Mouse (Mus musculus) kidney, embryonic 14.5 days (tissue): ENCODE data around the gene Hilpda. TPM values are rescaled to one million over a fixed set of nuclear protein-coding genes. Genes with fewer than 3 reads are reported as not detected.

Experiments
- ATAC-seq: fragments of 200-750 bp; cut with Nextera tagmentation; 2 replicates; pipeline ENCODE4 v1.8.0; 2017; ENCODE audit warnings: moderate number of reproducible peaks, mild to moderate bottlenecking, moderate TSS enrichment, moderate library complexity; ENCODE audit not compliant: low FRiP score, low TSS enrichment
- H3K27ac ChIP-seq: fragments of 300-500 bp; sonication (generic); 2 replicates; pipeline ENCODE4 v1.5.1; 2014; ENCODE audit warnings: low read depth, mild to moderate bottlenecking, low read length, moderate library complexity, mixed read lengths
- H3K27me3 ChIP-seq: fragments of 300-500 bp; sonication (generic); 2 replicates; pipeline ENCODE4 v1.6.1; 2014; ENCODE audit warnings: mild to moderate bottlenecking, low read length; ENCODE audit not compliant: control insufficient read depth, insufficient read depth
- H3K36me3 ChIP-seq: fragments of 300-500 bp; sonication (generic); 2 replicates; pipeline ENCODE4 v1.6.1; 2014; ENCODE audit warnings: low read length, mixed read lengths; ENCODE audit not compliant: control insufficient read depth, insufficient read depth
- H3K4me1 ChIP-seq: fragments of 300-500 bp; sonication (generic); 2 replicates; pipeline ENCODE4 v1.6.1; 2014; ENCODE audit warnings: low read length, mixed read lengths; ENCODE audit not compliant: control insufficient read depth, insufficient read depth
- H3K4me2 ChIP-seq: fragments of 300-500 bp; sonication (generic); replicated peaks from 2 replicates; pipeline ENCODE4 v1.6.1; 2014; ENCODE audit warnings: low read depth, mild to moderate bottlenecking, low read length
- H3K4me3 ChIP-seq: fragments of 300-500 bp; sonication (generic); 2 replicates; pipeline ENCODE4 v1.5.1; 2014; ENCODE audit warnings: mild to moderate bottlenecking, low read length
- H3K9ac ChIP-seq: fragments of 300-500 bp; sonication (generic); 2 replicates; pipeline ENCODE4 v1.6.1; 2014; ENCODE audit warnings: low read depth, mild to moderate bottlenecking, low read length, moderate library complexity
- H3K9me3 ChIP-seq: fragments of 300-500 bp; sonication (generic); 2 replicates; pipeline ENCODE4 v1.6.1; 2016; ENCODE audit warnings: low read length; ENCODE audit not compliant: control insufficient read depth
- WGBS: fragments of 180-500 bp; shearing (Covaris S2); extraction: QIAGEN DNeasy Blood & Tissue Kit; methylation state at CpG from one replicate; pipeline ENCODE4 v1.1.7; 2014; 5-methylcytosine and 5-hydroxymethylcytosine counted together
- polyA plus RNA-seq: library from polyadenylated mRNA; unstranded; fragments of >200 nt; fragmentation: Nextera tagmentation; extraction: Ambion mirVana; gene quantifications from 2 replicates; pipeline ENCODE4 v1.2.1, GENCODE M21; 2014

Gene Hilpda
- polyA plus RNA-seq, 1 experiment from 2014 or later = 32.1 TPM

DNA sequence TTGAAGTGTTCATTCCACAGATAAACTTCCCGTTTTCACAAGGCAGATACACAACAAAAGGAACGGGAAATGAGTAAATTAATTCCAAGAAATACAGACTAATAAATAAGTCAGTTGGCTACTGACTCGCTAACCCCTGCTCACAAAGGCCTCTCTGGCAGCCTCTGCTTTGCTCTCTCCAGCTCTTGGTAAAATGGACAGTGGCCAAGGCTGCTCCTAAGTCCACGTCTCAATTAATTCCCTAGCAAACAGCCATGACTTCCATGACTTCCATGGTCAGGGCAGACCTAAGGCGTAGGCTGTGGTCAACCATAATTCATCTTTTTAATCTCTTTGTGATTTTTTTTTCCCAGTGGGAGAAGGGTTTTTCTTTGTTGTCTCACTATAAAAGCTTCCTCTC is 15.7 kb downstream of the Hilpda start:
- 54% methylated on average over 5 of the region's 5 CpGs for WGBS
- Histone ChIP-seq H3K9ac (no peak overlapping the region), H3K9me3 (no peaks in the 10 kb centered on the region), H3K36me3 (no peaks in the 10 kb centered on the region), H3K27me3 (no peaks in the 10 kb centered on the region), H3K4me3 (no peak overlapping the region), H3K4me2 (no peak overlapping the region), H3K27ac (no peak overlapping the region), H3K4me1 (no peaks in the 10 kb centered on the region)
- ATAC-seq = no peak

DNA sequence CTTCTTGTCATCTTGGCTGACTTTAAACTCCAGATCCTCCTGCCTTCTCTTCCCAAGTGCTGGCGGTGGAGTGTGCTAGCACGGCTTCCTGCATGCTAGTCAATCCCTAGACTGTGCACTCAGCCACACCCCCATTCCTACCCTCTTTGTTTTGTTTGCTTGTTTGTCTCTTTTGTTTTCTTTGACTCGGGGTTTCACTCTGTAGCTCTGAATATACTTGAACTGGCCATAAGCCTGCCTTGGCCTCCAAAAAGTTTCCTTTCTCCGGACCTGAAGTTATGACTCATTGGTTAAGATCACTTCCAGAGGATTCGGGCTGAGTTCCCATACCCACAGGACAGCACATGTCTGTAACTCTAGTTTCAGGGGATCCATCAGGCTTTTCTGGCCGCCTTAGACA is 16.4 kb downstream of the Hilpda start:
- H3K4me3 ChIP-seq = no peak overlapping the region
- no peaks in the 10 kb centered on the region for H3K4me1 ChIP-seq
- H3K27me3 ChIP-seq = no peaks in the 10 kb centered on the region
- H3K9ac ChIP-seq = no peak overlapping the region
- H3K36me3 ChIP-seq = no peaks in the 10 kb centered on the region
- no peaks in the 10 kb centered on the region for H3K9me3 ChIP-seq
- ATAC-seq = no peak
- H3K4me2 ChIP-seq = no peak overlapping the region
- 81% methylated on average over 6 of the region's 6 CpGs for WGBS
- H3K27ac ChIP-seq = no peak overlapping the region

DNA sequence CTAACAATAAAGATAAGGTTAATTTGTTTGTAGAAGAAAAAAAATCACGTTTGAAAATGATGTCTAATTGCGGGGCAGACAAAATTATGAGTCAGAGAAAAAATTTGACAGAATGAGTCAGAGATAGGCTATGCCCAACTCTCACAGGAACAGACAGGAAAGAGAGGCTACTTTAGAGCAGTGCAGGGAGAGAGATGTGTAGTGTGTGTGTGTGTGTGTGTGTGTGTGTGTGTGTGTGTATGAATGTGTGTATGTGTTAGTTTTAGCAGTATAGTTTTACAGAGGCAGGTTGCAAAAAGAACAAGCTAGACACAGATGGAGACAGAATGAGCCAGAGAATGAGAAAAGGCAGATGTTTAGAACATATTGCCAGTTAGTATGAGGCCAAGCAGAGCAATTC is 26.8 kb downstream of the Hilpda start:
- 70% methylated on average over 2 of the region's 2 CpGs for WGBS

DNA sequence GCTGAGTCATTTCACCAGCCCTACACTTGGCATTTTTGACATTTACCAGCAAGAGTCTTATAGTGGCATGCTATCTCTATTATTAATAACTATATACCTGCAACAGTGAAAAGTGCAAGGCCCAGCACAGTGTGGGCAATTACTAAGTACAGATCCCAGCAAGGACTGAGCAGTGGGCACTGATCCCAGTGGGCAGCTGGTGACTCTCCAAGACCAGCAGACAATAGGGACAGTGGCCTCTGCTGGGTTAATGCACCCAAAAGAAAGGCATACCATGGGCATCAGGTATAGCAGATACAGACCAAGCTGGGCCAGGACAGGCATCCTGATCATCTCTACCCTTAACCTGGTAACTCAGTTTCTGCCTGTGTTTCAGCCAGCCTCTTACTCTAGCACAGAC is 31.0 kb downstream of the Hilpda start:
- H3K9ac ChIP-seq = no peak overlapping the region
- no peak overlapping the region for H3K4me2 ChIP-seq
- H3K9me3 ChIP-seq = peaks cover 6% of the 10 kb centered on the region; the same call in 1 of the 2 replicates
- H3K27ac ChIP-seq = no peak overlapping the region
- no peaks in the 10 kb centered on the region for H3K4me1 ChIP-seq
- no peaks in the 10 kb centered on the region for H3K36me3 ChIP-seq
- ATAC-seq = no peak
- no peaks in the 10 kb centered on the region for H3K27me3 ChIP-seq
- H3K4me3 ChIP-seq = no peak overlapping the region

More for the DNA sequence above, 26.8 kb downstream of the Hilpda start:
- Histone ChIP-seq H3K4me2 (no peak overlapping the region), H3K9ac (no peak overlapping the region), H3K4me1 (no peaks in the 10 kb centered on the region), H3K9me3 (0 out of 2 replicates have a peak, but pooled peaks cover 2% of the 10 kb centered on the region), H3K27ac (no peak overlapping the region), H3K36me3 (no peaks in the 10 kb centered on the region), H3K27me3 (no peaks in the 10 kb centered on the region), H3K4me3 (no peak overlapping the region)
- ATAC-seq = no peak

DNA sequence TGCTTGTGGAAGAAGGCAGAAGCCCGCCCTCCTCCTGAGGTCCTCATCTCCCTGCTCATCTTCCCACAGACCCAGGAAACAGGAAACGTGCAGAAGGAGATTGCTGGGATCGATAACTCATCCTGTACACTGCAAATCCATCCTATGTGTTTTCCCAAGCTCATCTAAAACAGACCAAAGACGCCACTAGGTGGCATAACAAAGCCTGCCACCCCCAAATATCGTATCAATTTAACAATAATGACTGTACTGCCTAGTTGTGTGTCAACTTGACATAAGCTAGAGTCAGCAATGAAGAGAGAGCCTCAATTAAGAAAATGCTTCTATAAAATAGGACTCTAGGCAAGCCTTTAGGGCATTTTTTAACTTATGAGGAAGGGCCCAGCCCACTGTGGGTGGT is 31.4 kb downstream of the Hilpda start:
- no peaks in the 10 kb centered on the region for H3K27me3 ChIP-seq
- 45% methylated on average over 5 of the region's 5 CpGs for WGBS
- H3K4me1 ChIP-seq = no peaks in the 10 kb centered on the region
- H3K36me3 ChIP-seq = no peaks in the 10 kb centered on the region
- H3K27ac ChIP-seq = no peak overlapping the region
- H3K9ac ChIP-seq = no peak overlapping the region
- H3K4me2 ChIP-seq = no peak overlapping the region
- H3K9me3 ChIP-seq = peaks cover 6% of the 10 kb centered on the region; the same call in 1 of the 2 replicates
- no peak overlapping the region for H3K4me3 ChIP-seq
- ATAC-seq = no peak

DNA sequence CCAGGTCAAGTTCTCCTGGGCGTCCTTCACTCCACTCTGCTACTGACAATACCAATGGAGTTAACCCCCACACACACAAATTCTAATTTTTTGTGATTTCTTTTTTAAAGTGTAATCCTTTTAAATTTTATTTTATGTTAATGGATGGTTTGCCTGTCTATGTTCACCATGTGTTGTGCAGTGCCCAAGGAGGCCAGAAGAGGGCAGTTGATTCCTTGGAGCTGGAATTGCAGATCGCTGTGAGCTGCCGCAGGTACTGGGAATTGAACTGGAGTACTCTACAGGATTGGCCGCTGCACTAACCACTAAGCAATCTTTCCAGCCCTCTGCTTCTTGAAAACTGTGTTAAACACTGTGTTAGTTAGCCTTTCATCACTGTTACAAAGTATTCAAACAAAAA is 33.2 kb downstream of the Hilpda start:
- no peak overlapping the region for H3K9ac ChIP-seq
- no peak overlapping the region for H3K4me3 ChIP-seq
- H3K36me3 ChIP-seq = no peaks in the 10 kb centered on the region
- H3K4me1 ChIP-seq = no peaks in the 10 kb centered on the region
- WGBS = 89% methylated on average over 4 of the region's 4 CpGs
- no peaks in the 10 kb centered on the region for H3K27me3 ChIP-seq
- no peak overlapping the region for H3K4me2 ChIP-seq
- H3K9me3 ChIP-seq = peaks cover 4% of the 10 kb centered on the region; the same call in 1 of the 2 replicates
- ATAC-seq = no peak
- no peak overlapping the region for H3K27ac ChIP-seq

DNA sequence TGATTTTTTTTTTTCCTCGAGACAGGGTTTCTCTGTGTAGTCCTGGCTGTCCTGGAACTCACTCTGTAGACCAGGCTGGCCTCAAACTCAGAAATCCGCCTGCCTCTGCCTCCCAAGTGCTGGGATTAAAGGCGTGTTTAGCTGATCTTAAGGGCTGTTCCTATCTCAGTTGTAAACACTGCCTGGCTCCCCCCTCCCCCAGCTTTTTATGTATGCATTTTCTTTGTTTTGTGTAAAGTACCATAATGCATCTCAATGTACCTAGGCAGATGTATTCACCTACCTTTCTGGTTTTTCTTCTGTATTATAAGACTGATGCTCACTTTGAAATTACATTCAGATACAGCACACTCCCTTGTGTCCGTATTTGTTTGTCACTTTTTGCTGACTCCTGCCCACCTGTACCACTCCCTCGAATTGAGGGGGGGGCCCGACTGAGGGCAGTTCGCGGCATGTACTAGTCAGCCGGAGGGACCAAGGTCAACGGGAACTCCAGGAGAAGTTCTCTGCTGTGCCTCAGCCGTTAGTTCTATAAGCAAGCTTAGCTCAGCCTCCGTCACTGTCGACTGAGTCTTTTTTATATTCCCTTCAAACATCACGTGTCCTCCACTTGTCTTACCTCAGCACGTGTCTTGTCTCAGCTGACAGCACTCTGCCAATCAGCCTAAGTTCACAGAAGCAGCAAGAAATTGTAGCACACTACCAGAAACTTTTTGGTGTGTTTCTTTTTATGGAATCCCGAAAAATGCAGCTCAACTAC is 36.7 kb downstream of the Hilpda start:
- H3K4me1 ChIP-seq = no peaks in the 10 kb centered on the region
- H3K27me3 ChIP-seq = no peaks in the 10 kb centered on the region
- WGBS = 89% methylated on average over 16 of the region's 16 CpGs

DNA sequence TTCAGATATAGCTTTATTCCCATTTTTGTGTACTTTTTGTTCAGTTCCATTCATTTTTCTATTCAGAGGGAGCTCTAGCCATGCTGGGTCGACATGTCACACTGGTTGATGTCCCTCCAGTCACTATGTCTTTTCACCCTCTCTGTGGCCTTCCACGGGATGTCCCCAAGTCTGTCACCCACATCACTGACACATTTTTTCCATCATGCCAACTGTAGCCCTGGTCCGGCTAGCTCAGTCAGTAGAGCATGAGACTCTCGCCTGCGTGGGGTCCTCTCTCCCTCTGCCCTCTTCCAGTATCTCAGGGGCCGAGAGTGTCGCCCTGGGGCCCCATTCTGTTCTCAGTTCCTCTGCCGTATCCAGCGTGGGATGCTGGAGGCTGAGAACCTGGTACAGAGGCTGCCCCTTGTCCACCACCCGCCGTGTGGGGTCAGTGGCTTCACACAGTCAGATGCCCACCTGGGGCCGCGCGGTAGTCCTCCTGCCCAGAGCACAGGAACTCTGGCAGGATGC is 41.5 kb downstream of the Hilpda start:
- Histone ChIP-seq H3K4me3 (no peak overlapping the region), H3K4me2 (no peak overlapping the region), H3K9me3 (no peaks in the 10 kb centered on the region), H3K4me1 (peaks cover under 1% of the 10 kb centered on the region; the same call in 1 of the 2 replicates), H3K27me3 (no peaks in the 10 kb centered on the region), H3K9ac (no peak overlapping the region), H3K36me3 (no peaks in the 10 kb centered on the region), H3K27ac (no peak overlapping the region)
- 70% methylated on average over 14 of the region's 14 CpGs for WGBS
- ATAC-seq = no peak

More for the DNA sequence above, 36.7 kb downstream of the Hilpda start:
- H3K4me3 ChIP-seq = no peak overlapping the region
- H3K27ac ChIP-seq = no peak overlapping the region
- ATAC-seq = no peak
- peaks cover 4% of the 10 kb centered on the region; the same call in 1 of the 2 replicates for H3K9me3 ChIP-seq
- H3K9ac ChIP-seq = no peak overlapping the region
- no peak overlapping the region for H3K4me2 ChIP-seq
- no peaks in the 10 kb centered on the region for H3K36me3 ChIP-seq

DNA sequence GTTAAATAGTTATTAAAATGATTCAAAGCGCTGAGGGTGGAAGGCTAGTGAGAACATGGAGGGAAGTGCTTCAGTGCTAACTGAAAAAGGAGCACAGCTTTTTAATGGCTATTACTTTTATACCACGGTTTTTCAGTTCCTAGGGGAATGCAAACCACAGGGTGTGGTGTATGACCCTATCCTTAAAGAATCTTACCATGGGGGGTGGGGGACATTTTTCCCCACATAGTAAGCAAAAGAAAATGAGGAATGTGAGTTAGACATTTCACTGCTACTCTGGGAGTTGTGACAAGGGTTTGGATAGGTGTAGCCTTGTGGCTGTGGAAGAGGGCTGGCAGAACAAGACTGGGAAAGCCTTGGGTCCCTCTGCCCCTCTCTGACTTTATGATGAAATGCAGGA is 45.0 kb downstream of the Hilpda start:
- Histone ChIP-seq H3K9me3 (no peaks in the 10 kb centered on the region), H3K27ac (no peak overlapping the region), H3K4me1 (peaks cover 7% of the 10 kb centered on the region; the same call in 1 of the 2 replicates), H3K4me3 (no peak overlapping the region), H3K27me3 (no peaks in the 10 kb centered on the region), H3K36me3 (no peaks in the 10 kb centered on the region), H3K4me2 (no peak overlapping the region), H3K9ac (no peak overlapping the region)
- no peak for ATAC-seq
- WGBS = 70% methylated on average over 2 of the region's 2 CpGs
